Mouse (Mus musculus) testis, adult 2 months (tissue): Measurements from ENCODE around the gene 4930432M17Rik. TPM values are rescaled to one million over a fixed set of nuclear protein-coding genes. Genes with fewer than 3 reads are reported as not detected.

Experiments used
- H3K27ac ChIP-seq: fragments of 200-500 bp; 2 replicates; pipeline ENCODE4 v1.5.1; 2012; ENCODE audit warnings: low read depth, low read length; ENCODE audit not compliant: control insufficient read depth, insufficient read depth
- H3K27me3 ChIP-seq: fragments of 200-500 bp; 2 replicates; pipeline ENCODE4 v1.6.1; 2012; ENCODE audit warnings: mild to moderate bottlenecking, low read length, moderate library complexity; ENCODE audit not compliant: control insufficient read depth, insufficient read depth
- H3K36me3 ChIP-seq: fragments of 200-500 bp; 2 replicates; pipeline ENCODE4 v1.6.1; 2012; ENCODE audit warnings: mild to moderate bottlenecking, low read length; ENCODE audit not compliant: control insufficient read depth, insufficient read depth
- H3K4me1 ChIP-seq: fragments of 200-500 bp; 2 replicates; pipeline ENCODE4 v1.6.1; 2012; ENCODE audit warnings: low read length; ENCODE audit not compliant: control insufficient read depth, insufficient read depth
- H3K4me3 ChIP-seq: fragments of 200-500 bp; 2 replicates; pipeline ENCODE4 v1.5.1; 2012; ENCODE audit warnings: low read depth, mild to moderate bottlenecking, low read length, moderate library complexity, mixed read lengths; ENCODE audit not compliant: control insufficient read depth
- CTCF ChIP-seq: fragments of 200-500 bp; IDR thresholded peaks from 2 replicates; pipeline ENCODE4 v1.5.1; 2012; ENCODE audit warnings: low read depth, mild to moderate bottlenecking, inconsistent platforms, low read length, moderate library complexity; ENCODE audit not compliant: control insufficient read depth, insufficient read depth, insufficient replicate concordance
- POLR2A ChIP-seq: fragments of 200-500 bp; IDR thresholded peaks from 2 replicates; pipeline ENCODE4 v1.6.1; 2012; ENCODE audit warnings: low read depth, mild to moderate bottlenecking, inconsistent platforms, low read length, moderate library complexity; ENCODE audit not compliant: control insufficient read depth
- polyA plus RNA-seq: library from polyadenylated mRNA; depleted of rRNA; stranded (reverse); fragments of >200 nt; gene quantifications from 2 replicates; pipeline ENCODE4 v1.2.3, GENCODE M21; 2012

4930432M17Rik gene
- polyA plus RNA-seq, 1 experiment: not detected

- no peak overlapping the region for H3K27ac ChIP-seq
- H3K4me1 ChIP-seq: no peaks in the 10 kb centered on the region; the same call in 1 of the 2 replicates
- no peaks in the 10 kb centered on the region for H3K36me3 ChIP-seq
- no peaks in the 10 kb centered on the region for H3K27me3 ChIP-seq
- no peak for TF ChIP-seq CTCF
- TF ChIP-seq POLR2A: no peak
- H3K4me3 ChIP-seq: no peak overlapping the region
Measured at GRCm38 (mm10) chr3:121648238-121648778, 22.3 kb upstream of the 4930432M17Rik start.

- H3K27me3 ChIP-seq: no peaks in the 10 kb centered on the region
- H3K36me3 ChIP-seq: no peaks in the 10 kb centered on the region
- H3K27ac ChIP-seq: peak overlapping the region; percentile 66
- no peaks in the 10 kb centered on the region; the same call in 1 of the 2 replicates for H3K4me1 ChIP-seq
- no peak overlapping the region for H3K4me3 ChIP-seq
- TF ChIP-seq POLR2A (no peak), CTCF (no peak)
Measured at GRCm38 (mm10) chr3:121650052-121650671, 20.4 kb upstream of the 4930432M17Rik start.

GRCm38 (mm10) chr3:121651710-121652109, 18.9 kb upstream of the 4930432M17Rik start:
- no peaks in the 10 kb centered on the region for H3K27me3 ChIP-seq
- no peak for TF ChIP-seq CTCF
- TF ChIP-seq POLR2A: no peak
- H3K36me3 ChIP-seq: no peaks in the 10 kb centered on the region
- H3K4me3 ChIP-seq: no peak overlapping the region
- no peaks in the 10 kb centered on the region; the same call in 1 of the 2 replicates for H3K4me1 ChIP-seq
- H3K27ac ChIP-seq: no peak overlapping the region

- no peak overlapping the region for H3K4me3 ChIP-seq
- H3K4me1 ChIP-seq: no peaks in the 10 kb centered on the region; the same call in 1 of the 2 replicates
- H3K36me3 ChIP-seq: no peaks in the 10 kb centered on the region
- no peak overlapping the region for H3K27ac ChIP-seq
- no peaks in the 10 kb centered on the region for H3K27me3 ChIP-seq
- no peak for TF ChIP-seq POLR2A
- no peak for TF ChIP-seq CTCF
Measured at GRCm38 (mm10) chr3:121652186-121652585, 18.4 kb upstream of the 4930432M17Rik start.

GRCm38 (mm10) chr3:121656922-121657321, 13.6 kb upstream of the 4930432M17Rik start:
- no peaks in the 10 kb centered on the region for H3K36me3 ChIP-seq
- no peak for TF ChIP-seq CTCF
- TF ChIP-seq POLR2A: no peak
- no peak overlapping the region for H3K27ac ChIP-seq
- no peak overlapping the region for H3K4me3 ChIP-seq
- no peaks in the 10 kb centered on the region for H3K4me1 ChIP-seq
- H3K27me3 ChIP-seq: no peaks in the 10 kb centered on the region

- no peaks in the 10 kb centered on the region for H3K27me3 ChIP-seq
- no peaks in the 10 kb centered on the region for H3K36me3 ChIP-seq
- TF ChIP-seq CTCF (no peak), POLR2A (no peak)
- no peak overlapping the region for H3K27ac ChIP-seq
- H3K4me3 ChIP-seq: no peak overlapping the region
- H3K4me1 ChIP-seq: no peaks in the 10 kb centered on the region
Measured at GRCm38 (mm10) chr3:121662705-121663469, 7.7 kb upstream of the 4930432M17Rik start.

- Histone ChIP-seq H3K4me1 (no peaks in the 10 kb centered on the region), H3K27me3 (no peaks in the 10 kb centered on the region), H3K4me3 (no peak overlapping the region), H3K27ac (no peak overlapping the region), H3K36me3 (no peaks in the 10 kb centered on the region)
- no peak for TF ChIP-seq POLR2A
- no peak for TF ChIP-seq CTCF
Measured at GRCm38 (mm10) chr3:121663470-121663847, 7.1 kb upstream of the 4930432M17Rik start.
